Mouse (Mus musculus) MEL (cell line): ENCODE measurements around the gene Krt78. TPM values are rescaled to one million over a fixed set of nuclear protein-coding genes. Genes with fewer than 3 reads are reported as not detected.

Experiments used
- DNase-seq: peaks from one replicate; pipeline ENCODE4 v3.0.0; 2011; ENCODE audit warnings: low read depth, low spot score
- H3K27ac ChIP-seq: 2 replicates; pipeline ENCODE4 v1.5.1; 2012; ENCODE audit warnings: low read depth, mild to moderate bottlenecking, control low read depth, low read length, moderate library complexity; ENCODE audit not compliant: control insufficient read depth
- H3K27me3 ChIP-seq, 2 experiments: fragments of 150-350 bp in 1 of 2; sonication (generic) in 1 of 2; 2 replicates each; pipeline ENCODE4 v1.6.1; 2012; ENCODE audit warnings: low read length in 2 of 2, mild to moderate bottlenecking in 2 of 2, improper control_type of control experiment in 1 of 2, moderate library complexity in 1 of 2; ENCODE audit not compliant: insufficient read depth in 2 of 2, control insufficient read depth in 1 of 2
- H3K36me3 ChIP-seq, 2 experiments: 2 replicates each; pipeline ENCODE4 v1.6.1; 2012 to 2014; ENCODE audit warnings: low read length in 2 of 2, improper control_type of control experiment in 1 of 2, inconsistent platforms in 1 of 2, mild to moderate bottlenecking in 1 of 2; ENCODE audit not compliant: insufficient read depth in 2 of 2, control insufficient read depth in 1 of 2
- H3K4me1 ChIP-seq, 2 experiments: fragments of 150-350 bp in 1 of 2; sonication (generic) in 1 of 2; 2 replicates each; pipeline ENCODE4 v1.6.1; 2012; ENCODE audit warnings: low read length in 2 of 2, improper control_type of control experiment in 1 of 2, mild to moderate bottlenecking in 1 of 2; ENCODE audit not compliant: insufficient read depth in 2 of 2, control insufficient read depth in 1 of 2
- H3K4me3 ChIP-seq, 2 experiments: fragments of 150-350 bp in 1 of 2; sonication (generic) in 1 of 2; 2 replicates each; pipeline ENCODE4 v1.5.1; 2012; ENCODE audit warnings: low read depth in 2 of 2, low read length in 2 of 2, mild to moderate bottlenecking in 2 of 2, moderate library complexity in 2 of 2, control low read depth in 1 of 2, improper control_type of control experiment in 1 of 2; ENCODE audit not compliant: control insufficient read depth in 1 of 2, insufficient read depth in 1 of 2
- H3K79me2 ChIP-seq: 2 replicates; pipeline ENCODE4 v1.6.1; 2012; ENCODE audit warnings: mild to moderate bottlenecking, low read length, moderate library complexity; ENCODE audit not compliant: control insufficient read depth, poor library complexity, insufficient read depth
- H3K9ac ChIP-seq: 2 replicates; pipeline ENCODE4 v1.6.1; 2012; ENCODE audit warnings: low read depth, mild to moderate bottlenecking, control low read depth, low read length, moderate library complexity; ENCODE audit not compliant: control insufficient read depth, poor library complexity, severe bottlenecking
- H3K9me3 ChIP-seq: fragments of 150-350 bp; sonication (generic); replicated peaks from 2 replicates; pipeline ENCODE4 v1.6.1; 2012; ENCODE audit warnings: mild to moderate bottlenecking, low read length, improper control_type of control experiment, moderate library complexity; ENCODE audit not compliant: insufficient read depth
- CHD2 ChIP-seq: IDR thresholded peaks from 2 replicates; pipeline ENCODE4 v1.6.1; 2011; ENCODE audit warnings: low read length, improper control_type of control experiment
- E2F4 ChIP-seq: IDR thresholded peaks from 2 replicates; pipeline ENCODE4 v1.6.1; 2011; ENCODE audit warnings: low read depth, low read length, improper control_type of control experiment, borderline replicate concordance
- ELF1 ChIP-seq: IDR thresholded peaks from 2 replicates; pipeline ENCODE4 v1.6.1; 2014; ENCODE audit warnings: low read depth, mild to moderate bottlenecking, inconsistent platforms, low read length, improper control_type of control experiment, moderate library complexity
- ETS1 ChIP-seq: IDR thresholded peaks from 2 replicates; pipeline ENCODE4 v1.6.1; 2012; ENCODE audit warnings: low read depth, mild to moderate bottlenecking, inconsistent platforms, low read length, improper control_type of control experiment, moderate library complexity
- GATA1 ChIP-seq: IDR thresholded peaks from 2 replicates; pipeline ENCODE4 v1.6.1; 2011; ENCODE audit warnings: low read depth, low read length, improper control_type of control experiment
- KAT2A ChIP-seq: conservative IDR thresholded peaks from 2 replicates; pipeline ENCODE4 v1.6.1; 2012; ENCODE audit warnings: low read depth, low read length, improper control_type of control experiment, inconsistent platforms
- MEF2A ChIP-seq: IDR thresholded peaks from 2 replicates; pipeline ENCODE4 v1.6.1; 2014; ENCODE audit warnings: low read depth, mild to moderate bottlenecking, inconsistent platforms, low read length, improper control_type of control experiment; ENCODE audit not compliant: poor library complexity, insufficient replicate concordance, severe bottlenecking; ENCODE audit errors: extremely low read depth
- MYB ChIP-seq: IDR thresholded peaks from 2 replicates; pipeline ENCODE4 v1.6.1; 2011; ENCODE audit warnings: mild to moderate bottlenecking, low read depth, low read length, improper control_type of control experiment
- NRF1 ChIP-seq: IDR thresholded peaks from 2 replicates; pipeline ENCODE4 v1.6.1; 2014; ENCODE audit warnings: low read depth, mild to moderate bottlenecking, inconsistent platforms, low read length, improper control_type of control experiment, moderate library complexity; ENCODE audit not compliant: poor library complexity, insufficient read depth, severe bottlenecking
- POLR2A ChIP-seq, 2 experiments: IDR thresholded peaks; 2 replicates each; pipeline ENCODE4 v1.6.1; 2011 to 2012; ENCODE audit warnings: low read length in 2 of 2, mild to moderate bottlenecking in 2 of 2, control low read depth in 1 of 2, improper control_type of control experiment in 1 of 2, low read depth in 1 of 2, moderate library complexity in 1 of 2; ENCODE audit not compliant: control insufficient read depth in 1 of 2, insufficient read depth in 1 of 2, poor library complexity in 1 of 2
- POLR2AphosphoS2 ChIP-seq: IDR thresholded peaks from 2 replicates; pipeline ENCODE4 v1.6.1; 2011; ENCODE audit warnings: low read length, improper control_type of control experiment
- POLR2AphosphoS5 ChIP-seq: IDR thresholded peaks from 2 replicates; pipeline ENCODE4 v1.6.1; 2012; ENCODE audit warnings: low read depth, borderline replicate concordance, mild to moderate bottlenecking, inconsistent platforms, low read length, moderate library complexity, mixed read lengths
- SIN3A ChIP-seq: IDR thresholded peaks from 2 replicates; pipeline ENCODE4 v1.6.1; 2012; ENCODE audit warnings: low read length, improper control_type of control experiment, inconsistent platforms
- SMC3 ChIP-seq: IDR thresholded peaks from 2 replicates; pipeline ENCODE4 v1.6.1; 2011; ENCODE audit warnings: low read depth, low read length, improper control_type of control experiment
- TBP ChIP-seq: IDR thresholded peaks from 2 replicates; pipeline ENCODE4 v1.8.0; 2011; ENCODE audit warnings: low read depth, low read length, improper control_type of control experiment
- TCF12 ChIP-seq: IDR thresholded peaks from 2 replicates; pipeline ENCODE4 v1.6.1; 2014; ENCODE audit warnings: low read depth, mild to moderate bottlenecking, inconsistent platforms, low read length, improper control_type of control experiment, moderate library complexity
- USF1 ChIP-seq: IDR thresholded peaks from 2 replicates; pipeline ENCODE4 v1.6.1; 2014; ENCODE audit warnings: low read depth, mild to moderate bottlenecking, inconsistent platforms, low read length, improper control_type of control experiment, moderate library complexity
- polyA plus RNA-seq, 2 experiments: library from polyadenylated mRNA; stranded (reverse) in 1 of 2; unstranded in 1 of 2; fragments of >175 nt in 1 of 2; fragments of >200 nt in 1 of 2; gene quantifications; 2 replicates each; pipeline versions ENCODE4 v1.2.1 to v1.2.4; 2012; ENCODE audit warnings: low replicate concordance in 2 of 2, low read depth in 1 of 2; ENCODE audit not compliant: insufficient read length in 2 of 2, insufficient read depth in 1 of 2, missing spikeins in 1 of 2
- total RNA-seq: library from RNA; depleted of rRNA; stranded (reverse); fragments of 300-350 nt; gene quantifications from 2 replicates; pipeline ENCODE4 v1.2.3, GENCODE M21; 2012

The Krt78 gene
- total and polyA plus RNA-seq, 3 experiments, result 0.08 to 0.17 TPM; not detected in 1

DNA sequence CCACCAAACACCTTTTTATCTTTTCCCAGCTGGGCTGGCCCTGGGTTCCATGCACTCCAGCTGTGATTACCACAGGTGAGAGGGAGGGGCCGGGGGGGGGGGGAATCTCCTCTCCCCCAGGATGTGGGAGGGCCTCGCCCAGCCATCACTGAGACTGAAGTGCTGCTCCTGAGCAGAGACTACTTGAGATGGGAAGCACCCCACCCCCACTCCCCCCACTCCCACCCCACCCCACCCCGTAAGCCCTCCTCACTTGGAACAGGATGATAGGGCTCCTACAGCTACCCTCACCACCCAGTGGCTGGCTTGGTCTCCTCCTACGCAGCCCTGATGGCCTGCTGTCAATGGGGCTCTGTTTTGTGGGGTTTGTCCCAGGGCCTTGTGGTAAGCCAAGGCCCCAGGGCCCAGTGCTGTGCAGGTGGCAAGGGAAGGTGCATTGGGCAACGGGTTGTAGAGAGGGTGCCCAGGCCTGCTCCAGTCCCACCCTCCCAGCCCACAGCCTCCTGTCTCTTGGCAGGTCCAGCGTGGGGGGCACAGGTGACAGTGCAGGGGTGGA is 13.7 kb downstream of the Krt78 start, which contains the start of gene Krt79:
Gene Krt79 (minus strand): TSS at position 51 of the 556 bp plus-strand sequence.
- TF ChIP-seq TCF12, result no peak
- no peak for TF ChIP-seq NRF1
- TF ChIP-seq KAT2A, result no peak
- no peak for TF ChIP-seq SMC3
- no peak for TF ChIP-seq ETS1
- no peak for TF ChIP-seq ELF1
- TF ChIP-seq POLR2A (IDR thresholded peaks at IDR 0.05; ENCODE audit: control insufficient read depth in 1 of 2, insufficient read depth in 1 of 2, low read depth in 1 of 2, low read length in 2 of 2, poor library complexity in 1 of 2), result no peak
- no peak for TF ChIP-seq GATA1
- no peak for TF ChIP-seq E2F4
- TF ChIP-seq POLR2AphosphoS5, result no peak
- no peak for TF ChIP-seq TBP
- Histone ChIP-seq H3K4me1 (no peaks in the 10 kb centered on the region), H3K27me3 (no peaks in the 10 kb centered on the region), H3K36me3 (no peaks in the 10 kb centered on the region), H3K9ac (no peak within 1 kb of the TSS), H3K9me3 (no peaks in the 10 kb centered on the region), H3K27ac (no peak within 1 kb of the TSS), H3K79me2 (no peaks in the 10 kb centered on the region), H3K4me3 (no peak within 1 kb of the TSS)
- no peak for DNase-seq

DNA sequence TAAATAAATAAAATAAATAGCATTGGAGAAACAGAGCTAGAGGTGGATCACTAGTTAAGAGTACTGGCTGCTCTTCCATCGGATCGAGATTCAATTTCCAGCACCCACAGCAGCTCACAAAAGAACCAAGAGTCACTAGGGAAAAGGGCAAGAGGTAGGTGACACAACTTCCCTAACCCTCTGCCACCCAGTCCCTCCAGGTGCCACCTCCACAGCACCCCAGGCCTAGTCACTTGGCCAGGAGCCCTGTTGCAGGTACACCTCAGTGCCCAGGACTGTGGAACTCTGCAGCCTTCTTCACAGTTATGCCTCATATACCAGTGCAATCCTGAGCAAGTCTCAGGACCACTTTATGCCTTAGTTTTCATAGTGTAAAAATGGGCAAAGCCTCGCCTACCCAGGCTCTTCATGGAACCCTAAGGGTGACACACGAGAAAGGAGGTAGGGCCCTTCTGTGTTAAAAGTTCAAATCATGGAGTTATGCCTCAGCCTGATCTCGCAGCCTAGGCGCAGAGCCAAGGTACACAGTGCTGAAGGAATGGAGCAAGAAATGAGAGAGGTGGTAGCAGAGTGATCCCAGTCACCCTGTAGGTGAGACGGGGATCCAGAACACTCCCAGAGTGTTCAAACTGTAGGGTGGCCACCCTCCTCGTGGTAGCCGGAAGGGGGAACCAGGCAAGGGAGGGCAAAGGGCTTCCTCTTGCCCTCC is 15.3 kb downstream of the Krt78 start:
- H3K4me1 ChIP-seq, result no peaks in the 10 kb centered on the region
- H3K4me3 ChIP-seq, result no peak overlapping the region
- no peaks in the 10 kb centered on the region for H3K27me3 ChIP-seq
- no peak for TF ChIP-seq MYB
- no peak for TF ChIP-seq USF1
- TF ChIP-seq POLR2AphosphoS2, result no peak
- no peak for TF ChIP-seq SIN3A
- no peak for TF ChIP-seq CHD2
- no peak for TF ChIP-seq GATA1
- no peak for TF ChIP-seq MEF2A
- TF ChIP-seq SMC3, result no peak
- no peaks in the 10 kb centered on the region for H3K9me3 ChIP-seq
- H3K27ac ChIP-seq, result no peak overlapping the region
- H3K9ac ChIP-seq, result no peak overlapping the region
- no peak for DNase-seq
- no peaks in the 10 kb centered on the region for H3K36me3 ChIP-seq
- H3K79me2 ChIP-seq, result no peaks in the 10 kb centered on the region
